Mouse (Mus musculus) ZHBTc4 (cell line): Measurements from ENCODE around the gene Itfg1.
"Not testable (repeated sequence)": the region's sequence is repeated elsewhere in the genome, so short reads cannot be mapped to it uniquely, and the experiment has no call there.

ENCODE experiments used
- DNase-seq: peaks from one replicate; pipeline ENCODE4 v3.0.0-alpha.2; 2011; ENCODE audit warnings: low read depth, low spot score

Gene Itfg1

DNA sequence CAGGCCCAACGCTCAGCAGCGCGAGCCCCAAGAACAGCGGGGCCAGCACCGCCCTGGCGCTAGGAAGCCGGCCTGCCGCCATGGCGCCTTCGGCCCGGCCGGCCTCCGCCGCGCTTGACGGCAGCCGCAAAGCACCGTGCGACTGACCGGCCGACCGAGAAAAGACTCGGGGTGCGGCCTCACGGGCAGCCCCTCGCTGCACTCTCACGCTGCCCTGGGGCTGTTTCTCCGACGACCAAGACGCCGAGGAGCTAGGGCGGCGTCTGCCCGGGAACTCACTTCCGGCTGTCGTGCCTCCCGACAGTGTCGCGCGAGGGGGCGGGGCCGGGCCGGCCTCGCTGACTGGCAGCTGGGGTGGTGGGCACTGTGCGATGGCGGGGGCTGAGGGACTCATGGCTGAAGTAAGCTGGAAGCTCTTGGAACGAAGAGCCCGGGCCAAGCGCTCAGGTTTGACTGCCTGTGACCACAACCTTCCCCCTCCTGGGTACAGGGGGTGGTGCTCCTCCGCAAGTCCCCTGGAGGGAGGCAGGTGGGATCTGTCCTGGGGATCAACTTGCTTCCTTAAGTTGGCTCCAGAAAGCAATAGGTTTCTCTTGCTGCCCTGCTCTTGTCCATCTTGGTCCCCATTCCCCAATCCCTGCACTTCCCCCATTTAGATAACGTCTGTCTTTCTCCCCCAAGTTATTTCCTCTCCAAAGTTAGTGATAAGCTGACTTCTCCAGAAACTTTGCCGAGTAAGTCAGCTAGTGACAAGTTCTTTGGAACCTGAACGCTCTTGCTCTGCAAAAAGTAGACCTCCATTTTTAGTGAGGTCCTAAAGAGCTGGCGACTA, at the start of gene Itfg1, which contains the start of gene Phkb:
Gene Itfg1, minus strand, starts transcription at position 265 of the 832 bp plus-strand sequence.
Gene Phkb, plus strand, starts transcription at position 303 of the 832 bp plus-strand sequence.
- DNase-seq, result peak; percentile 98

DNA sequence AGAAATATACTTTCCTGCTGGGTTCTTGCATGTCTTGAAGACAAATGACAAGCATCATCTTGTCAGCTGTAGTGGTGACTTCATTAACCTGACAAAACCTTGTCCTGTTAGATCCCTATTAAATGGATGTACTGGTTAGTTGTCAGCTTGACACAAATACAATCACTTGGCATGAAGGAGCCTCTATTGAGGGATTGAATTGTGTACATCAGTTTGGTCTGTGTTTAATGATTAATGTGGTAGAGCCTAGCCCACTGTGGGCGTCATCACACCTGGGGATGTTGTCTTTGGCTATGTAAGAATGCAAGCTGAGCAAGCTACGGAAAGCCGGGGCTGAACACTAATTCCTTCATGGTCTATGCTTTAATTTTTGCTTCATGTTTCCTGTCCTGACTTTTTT, 44.1 kb upstream of the Itfg1 start:
- no peak for DNase-seq

DNA sequence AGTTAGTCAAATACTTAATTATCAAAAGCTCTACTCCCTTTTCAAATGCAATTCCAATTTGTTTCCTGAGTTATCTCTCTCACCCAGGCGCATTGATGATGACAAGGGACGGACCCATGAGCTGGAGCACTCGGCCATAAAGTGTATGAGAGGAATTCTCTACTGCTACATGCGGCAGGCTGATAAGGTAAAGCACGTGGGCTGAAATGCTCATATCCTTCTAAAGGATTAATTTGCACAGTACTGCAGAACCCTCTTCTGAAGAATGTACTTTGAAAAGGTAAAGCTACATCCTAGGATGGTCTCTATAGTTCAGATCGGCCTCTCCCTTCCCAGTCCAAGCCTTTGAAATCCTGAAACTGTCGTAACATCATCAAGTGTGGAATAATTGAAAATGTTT, 38.9 kb upstream of the Itfg1 start:
- DNase-seq, result no peak

DNA sequence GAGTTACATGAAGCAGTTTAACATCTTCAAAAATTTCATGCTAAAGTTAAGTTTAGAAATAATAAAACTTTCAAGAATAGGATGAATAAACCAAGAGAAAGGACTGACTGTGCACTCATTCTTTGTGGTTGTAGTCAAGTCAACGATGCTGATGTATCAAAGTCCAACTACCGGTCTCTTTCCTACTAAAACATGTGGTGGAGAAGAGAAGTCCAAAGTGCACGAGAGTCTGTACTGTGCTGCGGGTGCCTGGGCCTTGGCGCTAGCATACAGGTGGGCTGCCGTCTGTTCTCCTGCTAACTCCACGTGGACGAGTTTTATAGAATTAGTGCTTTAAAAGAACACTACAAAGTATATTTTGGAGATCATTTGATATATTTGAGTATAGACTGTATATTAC, 37.3 kb upstream of the Itfg1 start:
- DNase-seq, result no peak

DNA sequence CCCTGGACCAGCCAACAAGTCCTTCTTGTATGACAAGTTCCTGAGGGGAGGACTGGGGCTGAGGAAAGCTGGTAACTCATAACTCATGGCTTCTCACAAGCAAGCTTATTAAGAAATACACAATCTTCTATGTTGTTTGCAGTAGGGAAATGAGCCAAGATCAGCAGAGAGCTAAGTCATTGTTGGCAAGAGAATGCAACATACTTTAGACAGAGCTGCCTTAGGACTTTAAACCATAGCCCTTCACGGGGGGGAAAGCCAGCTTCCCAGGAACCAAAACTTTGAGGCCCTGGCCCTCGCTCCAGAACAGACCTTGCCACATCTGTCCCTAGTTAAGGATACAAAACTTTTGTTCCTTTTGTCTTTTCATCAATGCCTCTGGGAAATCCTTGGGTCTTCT, 30.9 kb upstream of the Itfg1 start:
- DNase-seq, result no peak

DNA sequence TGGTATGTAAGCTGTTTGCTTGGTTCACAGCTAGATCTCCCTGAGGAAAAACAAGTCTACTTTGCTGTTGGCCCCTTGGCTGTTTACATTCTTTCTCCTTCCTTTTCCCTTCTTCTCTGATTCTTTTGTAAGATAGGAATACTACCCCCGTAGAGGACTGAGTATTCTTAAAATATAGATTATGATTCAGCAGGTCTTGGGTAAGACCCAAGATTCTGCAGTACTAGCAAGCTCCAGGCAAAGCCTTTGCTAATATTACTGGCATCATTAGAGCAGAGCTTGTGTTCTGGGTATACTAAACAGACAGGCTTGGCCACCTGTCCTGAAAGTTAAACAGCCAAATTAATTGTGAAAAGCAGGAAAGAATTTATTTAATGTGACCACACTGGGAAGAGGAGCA, 21.7 kb upstream of the Itfg1 start:
- no peak for DNase-seq

DNA sequence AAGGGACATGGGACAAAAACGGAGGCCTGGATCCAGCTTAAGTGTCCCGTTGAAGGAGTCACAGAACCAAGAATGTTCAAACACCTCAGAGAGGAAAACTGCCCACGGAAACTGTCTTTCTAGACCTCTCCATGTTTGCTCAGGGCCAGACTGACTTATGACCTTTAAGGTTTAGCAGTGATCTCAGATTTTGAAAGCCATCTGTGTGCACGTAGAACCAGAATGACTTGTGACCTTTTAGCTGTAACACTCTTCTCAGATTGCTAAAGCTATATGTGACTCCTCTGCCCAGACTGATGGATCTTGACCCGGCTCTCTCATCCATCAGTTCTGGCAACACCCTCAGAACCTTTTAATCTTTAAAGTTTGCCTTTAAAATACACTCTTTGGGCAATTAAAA, 19.9 kb upstream of the Itfg1 start:
- no peak for DNase-seq

DNA sequence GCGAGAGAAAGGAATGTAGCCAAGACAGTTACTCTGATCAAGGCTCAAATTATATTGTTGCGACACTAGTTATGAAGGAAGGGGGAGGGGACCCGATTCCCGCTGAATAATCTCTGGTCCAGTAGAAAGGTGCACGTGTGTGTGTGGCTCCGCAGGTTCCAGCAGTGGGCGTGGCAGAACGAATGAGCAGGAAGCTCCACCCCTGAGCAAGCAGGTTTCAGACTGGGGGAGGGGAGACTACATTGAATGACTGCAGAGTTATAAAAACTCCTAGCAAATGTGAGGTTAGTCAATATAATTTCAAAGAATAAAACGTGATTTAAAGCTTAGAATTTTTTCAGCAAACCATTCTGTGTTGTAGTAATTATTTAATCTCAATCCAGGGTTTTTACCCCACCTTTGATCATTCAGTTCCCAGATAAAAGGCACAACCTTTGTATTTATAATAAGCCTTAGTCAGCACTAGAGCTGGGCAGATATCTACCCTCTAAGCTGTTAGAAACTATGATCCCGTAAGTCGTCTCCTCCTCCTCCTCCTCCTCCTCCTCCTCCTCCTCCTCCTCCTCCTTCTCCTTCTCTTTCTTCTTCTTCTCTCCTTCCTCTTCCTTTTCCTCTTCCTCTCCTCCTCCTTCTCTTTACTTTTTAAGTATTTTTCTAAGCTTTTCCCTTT, 16.6 kb upstream of the Itfg1 start:
- peak; percentile 12 for DNase-seq

DNA sequence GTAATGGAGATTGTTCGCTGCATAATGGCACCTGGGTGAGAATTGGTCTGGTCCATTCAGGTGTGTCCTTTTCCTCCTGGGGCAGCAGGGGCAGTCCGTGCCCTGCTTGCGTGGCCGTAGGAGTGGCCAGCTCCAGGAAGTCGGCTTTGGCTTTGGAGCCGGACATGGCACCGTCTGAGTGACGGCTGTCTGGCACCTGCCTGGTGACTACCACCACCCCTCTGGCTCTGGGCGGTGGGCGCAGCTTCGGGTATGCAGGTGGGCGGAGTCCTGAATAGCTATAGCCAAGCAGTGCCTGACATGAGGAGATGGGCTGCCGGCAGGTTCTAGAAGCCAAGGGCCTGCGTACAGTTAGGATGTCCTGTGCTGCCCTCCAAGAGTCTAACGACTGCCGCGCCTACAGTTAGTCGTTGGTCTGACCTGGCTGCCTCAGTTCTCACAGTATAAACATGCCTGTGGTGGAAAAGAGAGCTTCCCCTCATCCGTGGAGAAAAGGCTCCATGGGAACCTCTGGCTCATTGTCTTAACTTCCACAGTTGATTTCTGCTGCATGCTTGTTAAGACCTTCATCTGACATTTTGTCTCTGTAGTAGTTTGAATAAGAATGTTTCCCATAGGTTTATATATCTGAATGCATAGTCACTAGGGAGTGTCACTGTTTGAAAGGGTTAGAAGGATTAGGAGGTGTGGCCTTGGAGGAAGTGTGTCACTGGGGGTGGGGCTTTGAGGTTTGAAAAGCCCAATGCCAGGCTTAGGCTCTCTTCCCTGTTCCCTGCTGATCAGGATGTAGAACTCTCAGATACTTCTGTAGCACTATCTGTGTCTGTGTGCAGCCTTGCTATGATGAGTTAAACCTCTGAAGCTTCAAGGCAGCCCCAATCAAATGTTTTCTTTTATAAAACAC, 13.8 kb upstream of the Itfg1 start:
- peak; percentile 60 for DNase-seq

DNA sequence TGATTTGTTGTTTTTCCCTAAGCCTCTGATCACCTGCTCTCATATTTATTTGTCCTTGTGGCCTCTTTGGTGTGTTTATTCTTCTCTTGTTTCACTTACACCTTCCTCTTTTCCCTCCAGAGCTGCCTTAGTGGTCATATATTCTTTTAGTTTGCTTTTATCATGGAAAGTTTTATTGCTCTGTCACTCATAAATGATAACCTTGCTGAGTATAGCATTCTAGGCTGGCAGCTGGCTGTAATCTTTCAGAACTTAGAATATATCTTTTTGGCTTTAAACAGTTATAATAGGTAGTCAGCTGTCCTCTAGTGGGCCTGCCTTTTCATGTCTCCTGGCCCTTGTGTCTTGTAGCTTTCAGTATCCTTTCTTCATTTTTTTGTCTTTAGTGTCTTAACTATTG, 5.2 kb upstream of the Itfg1 start:
- no peak for DNase-seq

DNA sequence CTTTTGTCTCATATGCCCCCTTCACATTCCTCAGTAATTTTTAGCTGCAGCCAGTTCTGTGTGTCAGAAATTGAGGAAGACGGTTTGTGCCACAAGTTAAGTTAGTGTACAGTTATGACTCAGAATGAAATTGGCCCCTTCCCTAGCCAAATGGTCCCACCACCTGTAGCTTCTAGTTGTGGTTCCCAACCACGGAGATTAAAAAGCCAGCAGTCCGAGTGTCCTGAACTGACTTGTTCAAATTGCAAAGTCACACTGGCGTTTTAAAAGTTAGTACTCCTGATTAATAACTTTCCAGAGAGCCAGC, 721 bp upstream of the Itfg1 start:
- DNase-seq, result no peak

DNA sequence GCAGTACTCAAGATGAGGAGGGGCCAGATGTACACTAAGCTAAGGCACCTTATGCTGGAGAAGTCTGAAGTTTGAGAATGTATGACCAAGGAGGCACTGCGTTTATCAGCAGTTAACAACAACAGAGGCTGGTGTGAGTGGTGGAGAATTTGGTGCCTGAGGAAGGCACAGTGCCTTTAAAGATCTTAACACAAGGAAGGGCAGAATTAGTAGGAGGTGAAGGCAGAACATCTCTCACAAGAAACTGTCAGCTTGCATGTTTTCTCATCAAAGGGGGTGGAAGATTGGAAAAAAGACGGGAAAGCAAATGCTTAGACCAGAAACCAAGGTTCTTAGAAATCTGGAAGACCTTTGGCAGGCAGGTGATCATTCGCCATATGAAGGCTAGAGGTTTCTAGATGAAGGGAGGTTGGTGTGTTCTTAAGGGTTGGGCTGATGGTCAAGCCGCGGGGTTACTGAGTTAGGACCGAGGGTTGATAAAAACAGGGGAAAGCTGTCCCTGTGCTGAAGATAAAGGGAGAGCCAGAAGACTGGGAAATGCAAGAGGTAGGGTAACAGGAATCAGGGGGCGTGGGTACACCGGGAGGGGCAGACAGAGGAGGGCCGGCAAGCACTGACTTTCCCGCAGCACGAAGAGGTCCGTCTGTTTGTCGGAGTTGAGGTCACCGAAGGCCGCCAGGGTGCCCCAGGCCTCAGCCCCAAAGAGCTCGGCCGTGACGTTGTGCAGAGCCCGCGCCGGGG, 635 bp downstream of the Itfg1 start:
- DNase-seq, result no peak

DNA sequence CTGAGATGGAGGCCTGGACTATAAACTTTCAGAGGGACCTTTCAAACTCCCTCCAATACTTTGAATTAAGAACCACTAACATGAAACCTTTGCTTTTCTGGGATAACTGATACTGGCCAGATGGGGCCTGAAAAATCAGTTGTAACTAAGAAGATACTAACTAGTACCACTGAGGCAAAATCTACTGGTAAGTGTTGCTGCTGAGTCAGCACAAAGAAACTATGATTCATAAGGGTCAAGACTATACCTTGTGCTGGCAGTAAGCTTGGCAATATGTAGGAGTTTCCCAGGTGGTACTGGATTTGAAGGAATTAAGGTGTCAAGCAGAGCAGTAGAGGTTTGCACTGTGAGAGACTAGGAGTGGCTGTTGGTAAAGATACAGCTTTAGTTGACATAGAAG, 27.1 kb downstream of the Itfg1 start:
- DNase-seq, result no peak

DNA sequence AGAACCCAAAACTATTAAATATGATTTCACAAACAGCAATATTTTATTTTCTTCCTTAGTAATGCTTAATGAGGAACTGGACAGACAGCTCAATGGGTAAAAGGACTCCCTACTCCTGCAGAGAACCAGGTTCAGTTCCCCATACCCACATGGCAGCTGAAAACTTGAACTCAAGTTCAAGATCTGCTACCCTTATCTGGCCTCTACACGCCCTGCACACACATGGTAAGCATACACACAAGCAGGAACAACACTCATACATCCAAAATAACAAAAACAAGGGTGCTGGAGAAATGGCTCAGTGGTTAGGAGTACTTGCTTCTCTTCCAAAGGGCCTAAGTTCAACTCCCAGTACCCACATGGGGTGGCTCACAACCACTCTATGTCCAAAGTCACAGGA, 39.3 kb downstream of the Itfg1 start:
- no peak for DNase-seq

DNA sequence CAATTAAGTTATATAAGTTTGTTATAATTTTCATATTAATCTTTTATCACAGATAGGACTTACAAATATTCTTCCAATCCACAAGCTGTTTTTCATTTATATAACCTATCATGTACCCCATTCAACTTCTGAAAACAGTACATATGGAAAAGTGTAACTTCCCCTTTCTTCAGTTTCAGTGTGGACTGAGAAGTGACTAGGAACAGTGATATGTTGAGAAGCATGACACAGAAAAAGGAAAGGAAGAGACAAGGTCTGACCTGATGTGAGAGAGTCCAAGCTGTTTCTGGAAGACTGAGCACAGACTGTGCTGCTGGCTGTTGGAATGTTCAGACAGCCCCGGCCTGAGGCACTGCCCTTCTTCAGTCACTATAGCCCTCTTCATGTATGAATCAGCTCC, 40.6 kb downstream of the Itfg1 start:
- no peak for DNase-seq

DNA sequence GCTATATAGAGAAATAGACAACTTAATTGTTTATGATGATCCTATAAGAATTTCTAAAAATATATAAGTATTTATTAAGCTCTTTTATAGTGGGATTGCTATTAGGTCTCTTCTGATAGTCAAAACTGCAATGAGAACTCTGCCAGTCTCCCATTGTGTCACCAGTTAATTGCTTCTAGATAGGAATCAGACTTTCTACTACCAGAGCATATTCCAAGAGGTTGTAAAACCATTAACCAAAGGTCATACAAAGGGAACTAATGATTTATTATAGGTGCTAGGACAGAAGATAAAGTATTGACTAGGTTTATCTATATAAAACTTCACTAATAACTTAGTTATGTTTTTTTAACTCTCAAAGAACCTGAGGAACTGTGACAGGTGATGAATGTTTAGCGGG, 44.3 kb downstream of the Itfg1 start:
- not testable (repeated sequence) for DNase-seq

DNA sequence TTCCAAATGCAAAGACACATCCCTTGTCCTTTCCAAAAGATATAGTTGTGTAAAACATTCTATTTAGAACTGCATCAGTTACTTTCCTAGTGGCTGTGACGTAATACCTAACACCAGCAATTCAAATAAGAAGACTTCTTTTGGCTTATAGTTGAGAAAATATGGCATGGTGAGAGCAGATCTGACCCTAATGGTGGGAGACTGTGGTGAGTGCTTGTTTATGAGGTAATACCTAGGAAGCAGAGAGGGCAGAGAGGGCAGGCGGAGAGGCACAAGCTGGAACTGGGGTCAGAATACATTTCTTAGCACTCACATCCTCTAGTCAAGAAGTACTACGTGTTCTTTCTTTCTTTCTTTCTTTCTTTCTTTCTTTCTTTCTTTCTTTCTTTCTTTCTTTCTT, 52.4 kb downstream of the Itfg1 start:
- DNase-seq, result no peak

DNA sequence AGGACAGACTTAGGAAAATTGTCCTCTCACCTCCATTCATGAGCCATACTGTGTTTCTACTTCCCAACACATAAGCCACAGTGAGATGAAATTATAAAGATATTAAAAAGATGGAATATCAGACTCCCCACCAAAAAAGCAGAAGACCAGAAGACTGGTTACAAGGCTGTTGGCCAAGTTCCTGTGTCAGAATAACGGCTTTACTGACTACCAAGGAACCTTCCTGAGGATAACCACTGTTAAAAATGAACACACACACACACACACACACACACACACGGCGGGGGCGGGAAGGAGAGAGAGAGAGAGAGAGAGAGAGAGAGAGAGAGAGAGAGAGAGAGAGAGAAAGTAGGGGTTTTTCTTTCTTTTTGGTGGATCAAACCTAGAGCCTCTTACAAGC, 52.8 kb downstream of the Itfg1 start:
- DNase-seq, result no peak

DNA sequence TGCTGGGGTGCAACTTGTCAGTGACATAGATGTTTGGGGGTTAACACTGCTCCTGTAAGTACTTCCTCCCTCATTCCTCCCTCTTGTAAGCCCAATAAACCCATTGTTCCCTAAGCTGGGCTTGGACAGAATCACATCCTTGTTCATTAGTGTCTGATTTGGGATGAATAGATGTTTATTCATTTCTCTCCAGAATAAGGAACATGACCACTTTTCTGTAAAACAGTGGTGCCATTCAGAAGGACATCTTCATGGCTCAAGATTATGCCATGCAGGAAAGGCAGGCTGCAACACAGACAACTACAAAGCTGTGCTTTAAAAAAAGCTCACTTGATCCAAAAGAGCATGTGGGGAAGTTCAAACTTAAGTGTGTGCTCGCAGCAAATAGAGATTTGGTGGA, 55.2 kb downstream of the Itfg1 start:
- DNase-seq, result no peak

DNA sequence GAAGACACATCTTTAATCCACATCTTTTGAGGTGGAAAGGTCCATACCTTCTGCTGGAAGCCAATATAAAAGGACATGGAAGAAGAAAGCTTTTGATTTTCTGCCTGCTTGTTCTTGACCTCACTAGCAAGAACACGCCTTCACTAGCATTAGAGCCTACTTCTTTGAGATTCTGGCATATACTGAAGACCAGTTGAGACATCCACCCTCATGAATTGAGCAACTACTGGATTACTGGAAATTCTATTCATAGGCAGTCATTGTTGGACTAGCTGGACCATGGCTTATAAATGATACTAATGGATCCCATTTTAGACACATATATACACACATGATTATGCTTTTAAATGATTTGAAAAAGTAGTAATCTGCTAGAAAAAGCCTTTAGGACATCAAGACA, 56.9 kb downstream of the Itfg1 start:
- no peak for DNase-seq

DNA sequence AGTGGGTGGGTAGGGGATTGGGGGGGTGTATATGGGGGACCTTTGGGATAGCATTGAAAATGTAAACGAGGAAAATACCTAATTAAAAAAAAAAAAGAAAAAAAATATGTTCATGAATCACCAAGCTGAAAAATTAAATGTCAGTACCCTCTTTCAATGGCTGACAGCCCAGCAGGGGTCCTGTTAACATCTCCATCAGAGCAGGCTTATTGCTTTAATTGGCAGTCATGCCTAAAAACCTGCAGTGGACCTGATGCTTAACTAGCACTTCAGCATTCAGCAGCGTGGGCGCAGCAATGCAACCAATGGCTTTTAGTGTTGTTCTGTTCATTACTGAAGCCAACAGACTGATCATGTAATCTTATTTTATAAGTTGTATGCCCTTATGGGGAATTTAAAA, 60.6 kb downstream of the Itfg1 start:
- DNase-seq, result no peak

DNA sequence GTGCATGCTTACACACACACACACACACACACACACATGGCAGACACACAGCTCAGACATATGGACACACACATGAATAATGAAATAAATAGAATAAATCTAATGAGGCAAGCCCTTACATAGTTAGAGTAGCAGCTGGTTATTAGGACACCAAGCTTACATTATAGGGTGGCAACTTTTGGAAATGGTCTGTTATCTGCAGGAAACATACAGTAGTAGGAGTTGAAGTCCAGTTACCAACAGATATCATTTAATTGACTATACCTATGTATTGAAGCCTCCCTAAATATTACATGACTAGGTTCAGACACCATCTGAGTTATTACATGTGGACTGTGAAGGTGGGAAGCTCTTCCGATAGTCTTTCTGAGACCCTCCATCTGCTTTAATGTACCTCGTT, 95.7 kb downstream of the Itfg1 start:
- DNase-seq, result no peak
